Mouse (Mus musculus): ENCODE measurements at regions not wholly inside any gene's neighbourhood (a gene's known extent, or its start where the extent isn't known, plus 50 kb on each side); places are given as distances from the start of the nearest gene placed in this dataset.
A peak's percentile ranks its signal among the peaks of the same experiment; 100 is the strongest.
"Not testable (repeated sequence)": the region's sequence is repeated elsewhere in the genome, so short reads cannot be mapped to it uniquely, and the experiment has no call there.

- Histone ChIP-seq H3K4me3 (no peak overlapping the region), H3K27ac (no peak overlapping the region)
- DNase-seq (ENCODE audit: low spot score in 2 of 2) = no peak
- no peak for TF ChIP-seq CTCF (conservative IDR thresholded peaks at IDR 0.05)
Observed at GRCm38 (mm10) chr3:98968811-98969210, 75.8 kb upstream of the Hao2 start.

DNA sequence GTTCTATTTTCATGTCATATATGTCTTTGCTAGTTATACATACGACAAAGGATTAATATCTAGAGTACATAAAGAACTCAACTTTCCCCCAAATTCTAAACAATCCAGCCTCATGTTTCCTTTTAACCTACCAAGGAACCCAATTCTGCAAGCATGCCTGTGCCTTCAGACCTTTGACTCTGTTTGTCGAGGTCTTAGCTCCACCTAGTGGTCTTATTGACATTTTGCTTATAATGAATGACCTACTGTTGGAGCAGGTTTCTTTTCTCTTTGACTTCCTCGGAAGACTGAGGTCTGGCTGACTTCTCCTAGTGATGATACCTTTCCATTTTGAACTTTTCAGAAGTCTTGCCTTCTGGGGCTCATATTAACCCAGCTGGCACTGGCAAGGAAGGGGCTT, 82.7 kb upstream of the Hao2 start:
- H3K4me3 ChIP-seq = no peak overlapping the region
- peak; percentile 85 for TF ChIP-seq CTCF (conservative IDR thresholded peaks at IDR 0.05)
- peak; percentile 27 to 47 for DNase-seq (ENCODE audit: low spot score in 2 of 2)

DNA sequence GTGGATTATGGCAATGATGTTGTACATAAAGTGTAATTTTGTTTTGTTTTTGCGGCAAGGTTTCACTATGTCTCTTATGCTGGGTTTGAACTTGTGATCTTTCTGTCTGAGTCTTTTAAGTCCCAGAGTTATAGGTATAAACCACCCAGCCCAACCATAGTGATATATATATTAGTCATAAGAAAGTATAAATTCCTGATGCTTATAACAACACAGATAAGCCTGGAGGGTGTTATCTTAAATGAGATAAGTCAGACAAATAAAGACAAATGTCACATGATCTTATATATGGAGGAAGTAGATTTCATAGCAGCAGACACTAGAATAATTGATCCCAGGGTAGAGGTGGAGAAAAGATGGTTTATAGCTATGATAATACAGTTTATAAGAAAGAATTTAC, 89.7 kb upstream of the Hao2 start:
- no peak for TF ChIP-seq CTCF (conservative IDR thresholded peaks at IDR 0.05)
- no peak for DNase-seq (ENCODE audit: low spot score in 2 of 2)
- Histone ChIP-seq H3K27ac (no peak overlapping the region), H3K4me3 (no peak overlapping the region)

More for the DNA sequence above, 82.7 kb upstream of the Hao2 start:
- H3K27ac ChIP-seq = no peak overlapping the region

DNA sequence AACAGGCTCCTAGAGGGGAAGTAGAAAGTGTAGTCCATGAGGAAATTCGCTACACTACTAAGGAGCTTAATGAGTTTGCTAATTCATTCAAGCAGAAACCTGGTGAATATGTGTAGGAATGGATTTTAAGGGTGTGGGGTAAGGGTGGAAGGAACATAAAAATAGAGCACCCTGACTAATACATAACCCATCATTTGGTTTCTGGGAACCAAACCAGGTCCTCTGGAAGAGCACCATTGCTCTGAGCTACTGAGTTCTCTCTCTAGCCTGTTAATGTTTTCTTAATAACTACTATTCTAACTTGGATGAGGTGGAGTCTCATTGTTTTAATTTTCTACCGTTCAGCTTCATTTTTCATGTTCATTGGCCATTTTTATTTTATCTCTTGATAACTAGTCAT, 94.2 kb upstream of the Hao2 start:
- not testable (repeated sequence) for H3K27ac ChIP-seq; DNase-seq (ENCODE audit: low spot score in 2 of 2); H3K4me3 ChIP-seq

DNA sequence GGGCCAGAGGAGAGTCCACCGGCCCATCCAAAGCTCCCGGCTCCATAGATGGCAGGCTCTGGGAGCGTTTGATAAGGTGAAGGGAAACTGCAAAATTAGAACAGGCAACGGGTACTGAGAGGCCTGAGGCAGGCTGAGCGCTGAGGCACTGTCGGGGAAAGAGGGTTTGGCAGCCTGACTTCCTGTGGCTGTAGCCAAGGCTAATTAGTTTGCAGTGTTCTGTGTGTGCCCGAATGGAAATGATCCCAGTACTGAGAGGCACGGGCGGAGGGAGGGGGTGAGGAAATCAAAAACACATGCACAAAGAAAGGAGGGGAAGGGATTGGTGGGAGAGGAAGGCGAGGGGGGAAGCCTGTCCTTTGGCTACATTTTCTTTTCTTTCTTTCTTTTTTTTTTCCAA, 97.8 kb upstream of the Hao2 start:
- TF ChIP-seq CTCF (conservative IDR thresholded peaks at IDR 0.05) = no peak
- no peak overlapping the region for H3K4me3 ChIP-seq
- peak overlapping the region; percentile 46; the same call in 1 of the 2 replicates for H3K27ac ChIP-seq
- DNase-seq (ENCODE audit: low spot score in 2 of 2) = peak; percentile 25 to 72

DNA sequence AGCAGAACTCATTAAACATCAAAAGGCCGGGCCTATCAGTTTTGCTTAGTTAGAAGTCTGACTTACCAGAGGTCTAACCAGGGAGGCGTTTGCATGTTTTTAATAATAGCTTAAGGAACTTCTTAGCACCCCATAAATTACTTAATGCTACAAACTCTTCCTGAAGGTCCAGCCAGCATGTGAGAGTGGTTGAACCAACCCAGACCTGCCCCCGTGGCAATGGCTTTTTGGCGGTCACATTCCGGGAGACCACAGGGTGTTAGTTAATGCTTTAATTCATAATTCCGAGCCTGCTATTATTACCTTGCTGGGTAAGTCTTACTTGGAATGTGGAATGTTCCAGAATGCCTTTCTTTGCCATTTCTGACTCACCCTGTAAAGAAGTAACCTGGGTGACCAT, 98.2 kb upstream of the Hao2 start:
- TF ChIP-seq CTCF (conservative IDR thresholded peaks at IDR 0.05) = no peak
- no peak for DNase-seq (ENCODE audit: low spot score in 2 of 2)
- Histone ChIP-seq H3K27ac (no peak overlapping the region), H3K4me3 (no peak overlapping the region)

- Histone ChIP-seq H3K27ac (no peak overlapping the region), H3K4me3 (no peak overlapping the region)
- no peak for TF ChIP-seq CTCF (conservative IDR thresholded peaks at IDR 0.05)
- DNase-seq (ENCODE audit: low spot score in 2 of 2) = no peak
Observed at GRCm38 (mm10) chr3:98994086-98994485, 101.0 kb upstream of the Hao2 start.

- Histone ChIP-seq H3K27ac (no peak overlapping the region), H3K4me3 (no peak overlapping the region)
- DNase-seq (ENCODE audit: low spot score in 2 of 2) = no peak
- no peak for TF ChIP-seq CTCF (conservative IDR thresholded peaks at IDR 0.05)
Observed at GRCm38 (mm10) chr3:99030636-99031035, 110.2 kb upstream of the Wars2 start.

DNA sequence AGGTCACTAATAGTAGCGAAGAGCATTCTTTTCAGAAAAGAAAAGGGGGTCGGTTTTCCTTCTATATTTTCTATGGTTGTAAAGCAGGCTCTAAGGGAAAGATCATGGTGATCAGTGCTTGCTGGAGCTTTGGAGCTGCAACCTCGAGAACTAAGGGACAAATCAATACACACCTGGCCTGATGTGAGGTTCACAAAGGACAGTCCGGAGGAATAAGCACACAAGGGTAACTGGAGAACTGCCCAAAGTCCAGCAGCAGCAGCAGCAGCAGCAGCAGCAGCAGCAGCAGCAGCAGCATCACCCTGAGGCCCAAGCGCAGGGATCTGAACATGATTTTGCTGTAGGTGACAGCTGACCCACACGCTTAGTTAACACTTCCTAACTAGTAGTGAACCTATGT, 94.7 kb upstream of the Wars2 start:
- H3K27ac ChIP-seq = no peak overlapping the region
- no peak for DNase-seq (ENCODE audit: low spot score in 2 of 2)
- TF ChIP-seq CTCF (conservative IDR thresholded peaks at IDR 0.05) = no peak
- no peak overlapping the region for H3K4me3 ChIP-seq

GRCm38 (mm10) chr3:99047156-99047555, 93.7 kb upstream of the Wars2 start:
- no peak for TF ChIP-seq CTCF (conservative IDR thresholded peaks at IDR 0.05)
- H3K4me3 ChIP-seq = no peak overlapping the region
- DNase-seq (ENCODE audit: low spot score in 2 of 2) = no peak
- no peak overlapping the region for H3K27ac ChIP-seq

DNA sequence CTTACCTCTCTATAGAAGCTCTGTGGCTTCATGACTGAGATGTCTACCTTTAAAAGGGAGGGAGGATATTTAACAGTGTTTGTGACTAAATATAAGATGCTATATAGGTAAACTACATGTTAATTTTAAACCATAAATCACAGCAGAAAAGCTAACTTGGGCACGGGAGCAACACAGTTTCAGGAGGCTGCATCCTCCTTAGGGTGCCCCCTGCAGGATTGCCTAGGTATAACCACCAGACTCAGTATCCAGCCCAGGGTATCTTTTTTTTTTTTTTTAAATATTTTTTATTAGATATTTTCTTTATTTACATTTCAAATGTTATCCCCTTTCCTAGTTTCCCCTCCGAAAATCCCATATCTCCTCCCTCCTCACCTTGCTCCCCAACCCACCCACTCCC, 91.6 kb upstream of the Wars2 start:
- peak; percentile 72 for TF ChIP-seq CTCF (conservative IDR thresholded peaks at IDR 0.05)
- H3K27ac ChIP-seq = no peak overlapping the region
- no peak overlapping the region for H3K4me3 ChIP-seq
- no peak for DNase-seq (ENCODE audit: low spot score in 2 of 2)

DNA sequence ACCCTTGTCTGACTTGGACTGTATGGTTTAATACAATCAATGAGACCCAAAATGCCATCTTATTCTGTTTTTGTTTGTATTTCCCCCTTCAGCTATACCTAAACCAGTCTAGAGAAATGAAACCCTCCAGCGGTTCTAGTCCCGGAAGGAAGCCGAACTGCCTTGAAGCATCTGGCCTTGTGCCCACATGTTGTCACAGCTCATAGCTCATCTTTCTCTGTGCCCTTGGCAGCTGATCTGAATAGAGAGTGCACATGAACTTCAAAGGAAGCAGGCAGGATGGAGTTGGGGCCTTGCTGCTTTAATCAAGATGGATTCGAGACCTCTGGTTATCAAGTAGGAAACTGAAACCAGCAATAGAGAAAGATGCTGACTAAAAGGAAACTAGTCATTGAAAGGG, 88.7 kb upstream of the Wars2 start:
- H3K4me3 ChIP-seq = no peak overlapping the region
- TF ChIP-seq CTCF (conservative IDR thresholded peaks at IDR 0.05) = no peak
- H3K27ac ChIP-seq = no peak overlapping the region
- no peak for DNase-seq (ENCODE audit: low spot score in 2 of 2)

DNA sequence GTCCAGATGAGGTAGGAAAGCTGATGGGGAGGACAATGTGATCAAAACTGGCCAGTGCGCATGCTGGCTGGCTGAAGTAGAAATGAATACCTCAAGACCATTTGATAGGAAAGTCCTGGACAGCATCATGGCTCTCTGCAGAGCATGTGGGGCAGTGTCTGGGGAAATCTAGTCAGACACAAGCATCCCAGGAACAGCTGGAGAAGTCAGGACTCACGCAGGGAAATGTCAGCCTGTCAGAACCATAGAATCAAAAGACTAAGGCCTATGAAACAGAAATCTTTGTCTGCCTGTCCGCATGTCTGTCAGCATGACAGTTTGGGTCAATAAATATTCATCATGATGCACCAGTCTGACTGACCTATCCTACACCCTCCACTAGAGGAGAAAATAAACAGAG, 73.7 kb upstream of the Wars2 start:
- TF ChIP-seq CTCF (conservative IDR thresholded peaks at IDR 0.05) = no peak
- no peak overlapping the region for H3K27ac ChIP-seq
- no peak for DNase-seq (ENCODE audit: low spot score in 2 of 2)
- no peak overlapping the region for H3K4me3 ChIP-seq

Data from layer of hippocampus, adult 2 months (tissue).